Mouse (Mus musculus): ENCODE measurements around the gene Atg13.

Gene Atg13

DNA sequence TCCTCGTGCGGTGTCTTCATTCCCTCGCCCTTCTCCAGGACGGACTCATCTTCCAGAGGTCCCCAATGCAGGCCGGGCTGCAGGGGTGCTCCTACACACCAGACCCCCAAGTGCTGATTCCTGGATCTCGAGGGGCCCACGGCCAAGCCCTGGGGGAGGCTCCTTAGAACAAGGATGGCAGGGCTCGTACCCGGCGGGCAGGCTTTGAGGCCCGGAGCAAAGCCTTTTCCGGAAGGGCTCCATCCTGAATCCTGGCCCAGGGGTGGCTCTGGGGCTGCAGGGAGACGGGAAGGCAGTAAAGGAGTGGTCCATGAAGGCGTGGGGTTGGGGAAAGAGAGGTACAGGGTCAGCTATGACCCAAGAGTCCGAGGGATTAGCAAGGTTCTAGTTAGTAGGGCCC lies 61.2 kb downstream of the Atg13 start:
- CTCF ChIA-PET, result interaction anchor here (1.0 kb wide), 1 partner anchor 61 kb away, joined by 3 read pairs; the partner anchor contains the start of genes Atg13 and Harbi1

GRCm38 (mm10) chr2:91646733-91647132 lies 63.6 kb downstream of the Atg13 start:
- CTCF ChIA-PET, result interaction anchor here (0.5 kb wide), 1 partner anchor 149 kb away, joined by 5 read pairs; no protein-coding TSS in a partner anchor

GRCm38 (mm10) chr2:91645811-91646210 lies 64.6 kb downstream of the Atg13 start:
- CTCF ChIA-PET, result no interaction called here

DNA sequence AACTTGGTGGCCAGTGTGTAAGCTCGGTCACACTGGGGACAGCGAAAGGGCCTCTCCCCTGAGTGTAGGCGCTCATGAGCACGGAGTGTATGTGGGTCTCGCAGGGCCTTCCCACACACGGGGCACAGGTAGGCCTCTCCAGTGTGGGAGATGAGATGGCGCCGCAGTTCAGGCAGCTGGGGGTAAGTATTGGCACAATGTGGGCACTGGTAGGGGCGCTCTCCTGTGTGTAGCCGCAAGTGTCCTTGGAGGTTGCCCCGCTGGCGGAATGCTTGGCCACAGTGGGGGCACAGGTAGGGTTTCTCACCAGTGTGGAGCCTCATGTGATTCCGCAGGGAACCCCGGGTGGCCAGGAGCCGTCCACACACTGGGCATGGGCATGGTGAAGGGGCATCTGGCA lies 65.0 kb downstream of the Atg13 start:
- CTCF ChIA-PET, result interaction anchor here (0.6 kb wide), 1 partner anchor 199 kb away, joined by 3 read pairs; no protein-coding TSS in a partner anchor

DNA sequence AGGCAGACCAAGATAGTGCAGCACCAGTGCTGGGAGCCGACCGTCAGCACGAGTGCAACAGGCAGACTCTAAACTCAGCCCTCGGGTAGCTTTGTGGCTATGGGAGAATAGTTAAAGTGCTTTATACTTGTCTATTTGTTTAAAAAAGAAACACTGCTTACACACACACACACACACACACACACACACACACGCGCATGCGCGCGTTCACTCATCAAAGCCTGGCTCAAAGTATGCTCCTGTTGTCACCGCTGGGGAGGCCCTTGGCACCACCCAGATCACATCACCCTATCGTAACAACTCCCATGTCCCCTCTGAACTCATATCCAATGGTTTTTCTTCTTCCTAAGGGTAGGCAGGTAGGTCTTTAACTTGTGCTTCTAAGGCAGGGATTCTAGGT lies 66.4 kb downstream of the Atg13 start:
- CTCF ChIA-PET, result interaction anchor here (0.7 kb wide), 1 partner anchor 12 kb away, joined by 5 read pairs; no protein-coding TSS in a partner anchor

GRCm38 (mm10) chr2:91642825-91643415 lies 67.5 kb downstream of the Atg13 start:
- CTCF ChIA-PET, result no interaction called here

DNA sequence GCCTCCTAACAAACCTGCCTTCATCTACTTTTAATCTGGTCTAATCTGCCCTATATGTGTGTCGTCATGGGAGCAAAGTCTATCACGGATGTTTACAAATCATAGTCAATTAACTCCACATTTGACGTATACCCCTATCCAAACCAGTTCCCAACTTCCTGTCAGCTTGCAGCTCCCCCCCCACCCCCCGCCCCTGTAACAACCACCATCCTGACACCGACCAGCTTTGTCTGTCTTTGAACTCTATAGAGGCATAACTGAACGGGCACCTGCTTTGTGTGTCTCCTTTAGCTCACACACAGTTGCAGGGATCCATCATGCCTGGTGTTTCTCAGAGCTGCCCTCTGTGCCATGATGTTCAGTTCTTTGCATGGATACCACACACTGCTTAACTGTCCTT lies 71.4 kb downstream of the Atg13 start:
- CTCF ChIA-PET, result interaction anchor here (0.5 kb wide), 1 partner anchor 60 kb away, joined by 3 read pairs; no protein-coding TSS in a partner anchor

DNA sequence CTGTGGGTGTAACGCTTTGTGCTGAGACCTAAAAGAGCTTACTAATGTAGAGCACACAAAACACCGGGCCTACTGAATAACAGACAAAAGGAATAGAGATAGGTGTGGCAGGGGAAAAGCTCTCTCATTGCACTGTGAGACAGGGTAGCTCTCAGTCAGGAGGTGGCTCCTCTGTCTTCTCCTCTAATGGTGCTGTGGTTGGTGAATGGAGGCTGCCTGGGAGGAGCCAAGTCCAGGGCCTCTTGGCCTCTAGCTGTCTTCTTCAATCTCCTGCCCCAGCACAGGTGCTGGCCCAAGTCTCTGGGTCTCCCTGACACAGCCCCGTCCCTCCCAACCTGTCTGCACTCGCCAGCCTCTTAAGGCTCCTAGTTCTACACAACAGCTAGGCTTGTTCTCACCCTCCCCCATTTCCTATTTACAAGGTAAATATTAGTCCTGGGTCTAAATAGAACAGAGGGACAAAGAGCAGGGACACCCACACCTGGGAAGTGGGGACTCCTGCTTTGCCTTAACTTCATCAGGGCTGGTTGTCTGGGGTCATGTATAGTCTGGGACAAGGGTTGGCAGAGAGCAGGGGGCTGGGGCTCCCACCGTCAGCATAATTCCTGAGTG lies 73.5 kb downstream of the Atg13 start:
- CTCF ChIA-PET, result interaction anchor here (0.7 kb wide), 1 partner anchor 13 kb away, joined by 4 read pairs; no protein-coding TSS in a partner anchor

GRCm38 (mm10) chr2:91636229-91636628 lies 74.1 kb downstream of the Atg13 start, which contains the start of gene F2:
Gene F2, minus strand, starts transcription at chr2:91636414.
- CTCF ChIA-PET, result no interaction called here

DNA sequence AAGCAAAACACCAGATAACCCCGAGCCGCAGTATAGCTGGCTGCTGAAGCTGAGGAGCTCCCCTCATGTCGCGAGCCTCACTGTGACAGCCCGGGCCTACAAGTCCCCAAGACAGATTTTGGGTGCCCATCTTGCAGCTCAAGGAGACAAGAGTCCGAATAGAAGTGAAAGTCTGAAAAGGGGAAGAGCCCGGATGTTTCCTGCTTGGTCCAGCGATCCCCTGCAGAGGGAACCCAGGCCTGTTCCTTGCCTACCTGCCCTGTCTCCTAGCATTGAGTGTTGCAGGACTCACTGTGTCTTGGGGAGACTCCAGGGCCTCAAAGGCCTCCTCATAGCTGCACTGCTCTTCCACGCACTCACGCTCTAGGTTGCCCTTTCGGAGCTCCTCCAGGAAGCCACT lies 74.9 kb downstream of the Atg13 start:
- CTCF ChIA-PET, result no interaction called here

- CTCF ChIA-PET, result no interaction called here
Measured at GRCm38 (mm10) chr2:91634841-91635240, 75.5 kb downstream of the Atg13 start.

DNA sequence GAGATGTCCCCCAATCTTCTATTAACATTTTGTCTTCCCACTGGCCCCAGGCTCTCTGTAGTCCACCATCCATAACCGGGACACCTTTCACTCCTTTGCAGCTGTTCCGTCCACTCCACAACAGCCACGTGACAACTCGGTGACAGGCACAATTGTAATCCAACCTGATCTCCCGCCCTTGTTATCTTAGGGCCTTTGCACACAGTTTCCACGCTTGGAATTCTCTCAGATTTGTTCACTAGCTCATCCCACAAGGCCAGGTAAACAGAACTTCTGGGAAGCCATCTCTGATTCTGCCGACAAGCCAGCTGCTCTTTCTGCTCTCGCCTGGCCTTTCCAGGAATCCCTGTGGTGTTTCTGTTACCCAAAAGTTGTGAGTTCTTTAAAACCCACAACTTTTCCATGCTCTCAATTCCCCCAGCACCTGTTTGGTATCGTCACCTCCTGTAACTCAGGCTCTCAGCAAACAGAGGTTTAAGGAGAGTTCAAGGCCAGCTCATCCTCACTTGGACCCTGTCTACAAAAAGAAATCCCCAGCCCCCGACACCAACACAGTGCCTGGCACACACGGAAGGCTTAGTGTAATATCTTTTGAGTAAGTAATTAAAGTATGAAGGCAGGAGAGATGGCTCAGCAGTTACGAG lies 76.9 kb downstream of the Atg13 start:
- CTCF ChIA-PET, result no interaction called here

DNA sequence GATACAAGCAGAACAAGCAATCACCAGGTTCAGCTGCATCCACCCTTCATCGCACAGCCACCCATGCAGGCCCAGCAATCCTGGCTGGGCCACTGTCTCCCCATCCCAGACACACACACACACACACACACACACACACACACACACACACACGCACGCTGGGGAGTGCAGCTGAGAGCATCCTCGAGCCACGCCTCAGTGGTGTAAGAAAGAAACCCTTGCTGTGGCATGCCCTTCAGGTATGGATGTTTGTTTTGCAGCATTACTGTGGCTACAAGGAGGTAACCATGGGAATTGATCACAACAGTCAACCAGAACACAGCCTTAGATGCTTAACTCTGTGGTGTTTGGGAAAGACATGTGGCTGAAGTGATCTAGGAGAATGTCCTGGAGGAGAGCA lies 78.1 kb downstream of the Atg13 start:
- CTCF ChIA-PET, result no interaction called here

DNA sequence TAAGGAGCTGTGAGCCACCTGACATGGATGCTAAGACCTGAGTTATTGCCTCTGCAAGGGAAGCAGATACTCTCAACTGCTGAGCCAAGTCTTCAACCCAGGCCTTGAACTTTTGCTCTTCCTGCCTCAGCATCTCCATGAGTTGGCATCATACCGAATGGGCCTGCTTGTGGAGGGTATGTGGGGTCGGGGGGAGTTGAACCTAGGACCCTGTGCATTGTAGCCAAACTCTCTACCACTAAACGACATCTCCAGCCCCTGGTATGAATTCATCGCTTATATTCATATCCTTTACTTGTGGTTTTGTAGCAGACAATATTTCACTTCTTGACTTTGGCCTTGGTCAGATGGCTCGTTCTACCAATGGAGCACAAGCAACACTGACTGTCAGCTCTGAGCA lies 78.5 kb downstream of the Atg13 start:
- CTCF ChIA-PET, result no interaction called here

DNA sequence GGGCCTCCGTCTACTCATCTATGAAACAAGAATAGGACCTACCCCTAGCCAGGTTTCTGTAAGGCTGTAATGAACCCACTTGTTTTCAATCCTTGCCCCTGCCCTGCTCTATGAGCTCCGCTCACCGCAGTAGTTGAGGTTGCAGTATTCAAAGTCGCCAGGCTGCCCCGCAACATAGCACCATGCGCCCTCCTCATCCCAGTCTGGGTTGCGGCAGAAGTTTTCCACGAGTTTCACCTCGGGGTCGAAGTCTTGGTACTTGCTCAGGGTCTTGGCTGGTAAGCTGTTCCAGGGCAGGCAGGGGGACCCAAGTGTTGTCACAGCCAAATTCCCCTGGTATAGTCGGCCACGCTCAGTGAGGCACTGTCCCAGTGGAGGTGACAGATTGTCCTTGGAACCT lies 80.0 kb downstream of the Atg13 start:
- CTCF ChIA-PET, result no interaction called here

DNA sequence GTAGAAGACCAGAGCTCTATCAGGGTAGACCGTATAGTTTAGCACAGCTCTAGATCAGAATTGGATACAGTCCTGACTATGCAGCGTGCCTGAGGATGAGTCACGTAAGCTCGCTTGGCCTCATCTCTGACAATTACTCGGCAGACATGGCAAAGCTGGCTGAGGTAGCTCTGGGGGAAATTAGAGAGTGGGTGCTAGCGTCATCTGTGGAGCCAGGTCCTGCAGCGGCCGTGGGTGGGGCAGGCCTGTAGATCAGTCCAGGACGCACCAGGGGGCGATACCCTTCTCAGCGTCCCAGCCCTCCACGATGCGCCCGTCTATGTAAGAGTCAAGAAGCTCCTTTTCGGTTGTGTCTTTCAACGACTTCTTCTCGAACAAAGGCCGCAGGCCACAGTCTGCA lies 80.7 kb downstream of the Atg13 start:
- CTCF ChIA-PET, result no interaction called here

- CTCF ChIA-PET, result no interaction called here
Measured at GRCm38 (mm10) chr2:91628171-91628570, 82.2 kb downstream of the Atg13 start.

GRCm38 (mm10) chr2:91627486-91627885 lies 82.9 kb downstream of the Atg13 start:
- CTCF ChIA-PET, result no interaction called here

Data from spleen, embryonic (tissue).